Mouse (Mus musculus): ENCODE results near the gene Rtl10. TPM values are rescaled to one million over a fixed set of nuclear protein-coding genes. Genes with fewer than 3 reads are reported as not detected.
"Not testable (repeated sequence)": the region's sequence is repeated elsewhere in the genome, so short reads cannot be mapped to it uniquely, and the experiment has no call there.

The Rtl10 gene
- polyA plus RNA-seq, 1 experiment: 14.5 TPM

- TF ChIP-seq POLR2A (IDR thresholded peaks at IDR 0.05; ENCODE audit: borderline replicate concordance, extremely low read depth, insufficient read depth, insufficient read length, poor library complexity, severe bottlenecking): no peak
- TF ChIP-seq CTCF (IDR thresholded peaks at IDR 0.05; ENCODE audit: borderline replicate concordance, extremely low read depth, insufficient read depth, insufficient read length): no peak
- no peak for DNase-seq (ENCODE audit: low read depth)
Observed at GRCm38 (mm10) chr16:18507200-18507549, 8.5 kb downstream of the Rtl10 start.

GRCm38 (mm10) chr16:18511741-18512140, 13.0 kb downstream of the Rtl10 start:
- no peak for TF ChIP-seq CTCF (IDR thresholded peaks at IDR 0.05; ENCODE audit: borderline replicate concordance, extremely low read depth, insufficient read depth, insufficient read length)
- no peak for TF ChIP-seq POLR2A (IDR thresholded peaks at IDR 0.05; ENCODE audit: borderline replicate concordance, extremely low read depth, insufficient read depth, insufficient read length, poor library complexity, severe bottlenecking)

GRCm38 (mm10) chr16:18513508-18513907, 14.8 kb downstream of the Rtl10 start:
- TF ChIP-seq CTCF (IDR thresholded peaks at IDR 0.05; ENCODE audit: borderline replicate concordance, extremely low read depth, insufficient read depth, insufficient read length) (no peak), POLR2A (IDR thresholded peaks at IDR 0.05; ENCODE audit: borderline replicate concordance, extremely low read depth, insufficient read depth, insufficient read length, poor library complexity, severe bottlenecking) (no peak)
- no peak for DNase-seq (ENCODE audit: low read depth)

More at GRCm38 (mm10) chr16:18511741-18512140, 13.0 kb downstream of the Rtl10 start:
- no peak for DNase-seq (ENCODE audit: low read depth)

GRCm38 (mm10) chr16:18518091-18518490, 19.4 kb downstream of the Rtl10 start:
- peak; percentile 32 for DNase-seq (ENCODE audit: low read depth)
- TF ChIP-seq CTCF (IDR thresholded peaks at IDR 0.05; ENCODE audit: borderline replicate concordance, extremely low read depth, insufficient read depth, insufficient read length) (no peak; the same call in 1 of the 2 replicates), POLR2A (IDR thresholded peaks at IDR 0.05; ENCODE audit: borderline replicate concordance, extremely low read depth, insufficient read depth, insufficient read length, poor library complexity, severe bottlenecking) (no peak)

GRCm38 (mm10) chr16:18523563-18524245, 25.0 kb downstream of the Rtl10 start:
- TF ChIP-seq POLR2A (IDR thresholded peaks at IDR 0.05; ENCODE audit: borderline replicate concordance, extremely low read depth, insufficient read depth, insufficient read length, poor library complexity, severe bottlenecking): no peak
- TF ChIP-seq CTCF (IDR thresholded peaks at IDR 0.05; ENCODE audit: borderline replicate concordance, extremely low read depth, insufficient read depth, insufficient read length): no peak
- peak; percentile 24 for DNase-seq (ENCODE audit: low read depth)

GRCm38 (mm10) chr16:18528656-18529055, 30.0 kb downstream of the Rtl10 start:
- no peak for DNase-seq (ENCODE audit: low read depth)
- TF ChIP-seq POLR2A (IDR thresholded peaks at IDR 0.05; ENCODE audit: borderline replicate concordance, extremely low read depth, insufficient read depth, insufficient read length, poor library complexity, severe bottlenecking): no peak
- TF ChIP-seq CTCF (IDR thresholded peaks at IDR 0.05; ENCODE audit: borderline replicate concordance, extremely low read depth, insufficient read depth, insufficient read length): no peak

GRCm38 (mm10) chr16:18533061-18533460, 34.4 kb downstream of the Rtl10 start:
- not testable (repeated sequence) for DNase-seq (ENCODE audit: low read depth)

GRCm38 (mm10) chr16:18537407-18537990, 38.8 kb downstream of the Rtl10 start:
- no peak for TF ChIP-seq CTCF (IDR thresholded peaks at IDR 0.05; ENCODE audit: borderline replicate concordance, extremely low read depth, insufficient read depth, insufficient read length)
- no peak for TF ChIP-seq POLR2A (IDR thresholded peaks at IDR 0.05; ENCODE audit: borderline replicate concordance, extremely low read depth, insufficient read depth, insufficient read length, poor library complexity, severe bottlenecking)
- no peak for DNase-seq (ENCODE audit: low read depth)

- TF ChIP-seq POLR2A (IDR thresholded peaks at IDR 0.05; ENCODE audit: borderline replicate concordance, extremely low read depth, insufficient read depth, insufficient read length, poor library complexity, severe bottlenecking) (no peak), CTCF (IDR thresholded peaks at IDR 0.05; ENCODE audit: borderline replicate concordance, extremely low read depth, insufficient read depth, insufficient read length) (no peak)
- DNase-seq (ENCODE audit: low read depth): no peak
Observed at GRCm38 (mm10) chr16:18539281-18539680, 40.6 kb downstream of the Rtl10 start.

GRCm38 (mm10) chr16:18543151-18543829, 44.6 kb downstream of the Rtl10 start:
- DNase-seq (ENCODE audit: low read depth): peak; percentile 77
- TF ChIP-seq POLR2A (IDR thresholded peaks at IDR 0.05; ENCODE audit: borderline replicate concordance, extremely low read depth, insufficient read depth, insufficient read length, poor library complexity, severe bottlenecking): no peak
- TF ChIP-seq CTCF (IDR thresholded peaks at IDR 0.05; ENCODE audit: borderline replicate concordance, extremely low read depth, insufficient read depth, insufficient read length): no peak

GRCm38 (mm10) chr16:18547891-18548290, 49.2 kb downstream of the Rtl10 start:
- DNase-seq (ENCODE audit: low read depth): peak; percentile 64
- TF ChIP-seq CTCF (IDR thresholded peaks at IDR 0.05; ENCODE audit: borderline replicate concordance, extremely low read depth, insufficient read depth, insufficient read length): no peak
- TF ChIP-seq POLR2A (IDR thresholded peaks at IDR 0.05; ENCODE audit: borderline replicate concordance, extremely low read depth, insufficient read depth, insufficient read length, poor library complexity, severe bottlenecking): no peak

Other genes starting within 250 kb of the Rtl10 start
- 0.14 TPM in 1 of 2 replicates, not detected in the other for gene Gm49776, start 240.6 kb upstream of the Rtl10 start, polyA plus RNA-seq (2012; rRNA removed)
- 76.2 and 82.0 TPM in 2 replicates for gene Dgcr8, start 209.7 kb upstream of the Rtl10 start, polyA plus RNA-seq (2012; rRNA removed)
- gene Tango2, start 150.8 kb upstream of the Rtl10 start, polyA plus RNA-seq (2012; rRNA removed): 69.4 and 78.6 TPM in 2 replicates
- gene Arvcf, start 150.7 kb upstream of the Rtl10 start, polyA plus RNA-seq (2012; rRNA removed): 169 and 189 TPM in 2 replicates
- 18.5 and 19.5 TPM in 2 replicates for gene Txnrd2, start 72.5 kb upstream of the Rtl10 start, polyA plus RNA-seq (2012; rRNA removed)
- gene Comt, start 72.0 kb upstream of the Rtl10 start, polyA plus RNA-seq (2012; rRNA removed): 72.8 and 73.8 TPM in 2 replicates
- gene Gnb1l, start 188 bp upstream of the Rtl10 start, polyA plus RNA-seq (2012; rRNA removed): 12.4 and 15.4 TPM in 2 replicates
- 1.3 and 1.9 TPM in 2 replicates for gene Tbx1, start 91.8 kb downstream of the Rtl10 start, polyA plus RNA-seq (2012; rRNA removed)
- gene Gp1bb, start 123.5 kb downstream of the Rtl10 start, polyA plus RNA-seq (2012; rRNA removed): 19.9 and 22.5 TPM in 2 replicates
- gene Gm49601, start 127.5 kb downstream of the Rtl10 start, polyA plus RNA-seq (2012; rRNA removed): 89.4 and 112 TPM in 2 replicates
- 266 and 348 TPM in 2 replicates for gene Sept5, start 131.1 kb downstream of the Rtl10 start, polyA plus RNA-seq (2012; rRNA removed)

All from brain, embryonic 14.5 days (tissue).